Mouse (Mus musculus): Measurements from ENCODE around the gene Thada.

GRCm38 (mm10) chr17:84510355-84510754, 44.4 kb upstream of the Thada start:
- TF ChIP-seq FLI1 (IDR thresholded peaks at IDR 0.05; ENCODE audit: low read length) (no peak), GATA1 (IDR thresholded peaks at IDR 0.05; ENCODE audit: borderline replicate concordance, low read length) (no peak)
